Mouse (Mus musculus): Measurements from ENCODE around the gene Slc7a5.

Gene Slc7a5

GRCm38 (mm10) chr8:121936391-121936790, 28.9 kb upstream of the Slc7a5 start:
- no peak for DNase-seq (ENCODE audit: low read depth, low spot score)

GRCm38 (mm10) chr8:121935341-121936294, 28.1 kb upstream of the Slc7a5 start:
- no peak for DNase-seq (ENCODE audit: low read depth, low spot score)

DNA sequence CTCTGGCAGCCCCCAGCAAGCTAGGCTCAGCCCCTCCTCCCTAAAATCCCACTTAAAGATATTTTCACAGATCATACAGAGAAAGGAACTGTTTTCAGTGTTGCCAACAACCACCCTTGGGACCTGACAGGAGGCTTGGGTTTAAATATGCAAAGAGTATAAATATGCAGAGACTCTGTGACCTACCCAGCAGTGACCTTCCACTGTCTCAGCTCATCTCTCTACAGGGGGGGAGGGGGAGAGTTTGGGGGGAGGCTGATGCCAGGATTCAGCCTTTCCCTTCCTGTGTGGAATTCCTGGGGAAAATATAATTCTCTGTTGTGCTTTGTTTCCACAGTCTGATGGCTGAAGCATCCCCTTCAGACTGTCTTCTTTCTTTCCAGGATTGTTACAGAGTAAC, 27.4 kb upstream of the Slc7a5 start:
- no peak for DNase-seq (ENCODE audit: low read depth, low spot score)

DNA sequence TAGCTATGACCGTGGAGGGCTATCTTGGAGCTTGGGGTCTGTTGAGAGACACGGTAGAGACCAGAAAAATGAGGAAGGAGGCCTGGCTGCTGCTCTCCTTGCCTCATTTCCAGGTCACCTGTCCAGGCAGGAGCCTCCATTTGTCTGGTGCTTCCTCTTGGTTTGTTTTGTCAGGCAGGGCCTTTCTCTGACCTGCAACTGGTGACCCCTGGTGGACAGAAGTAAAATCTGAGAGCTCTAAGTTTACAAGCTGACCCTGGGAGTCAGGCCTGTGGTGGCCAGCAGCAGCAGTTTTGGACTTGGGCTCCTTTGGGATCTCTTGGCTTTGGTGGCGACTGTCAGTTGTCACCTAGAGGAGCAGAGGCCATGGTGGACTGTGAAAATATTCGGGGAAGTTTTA, 27.0 kb upstream of the Slc7a5 start:
- DNase-seq (ENCODE audit: low read depth, low spot score), result peak; percentile 45

GRCm38 (mm10) chr8:121932668-121933520, 25.4 kb upstream of the Slc7a5 start:
- DNase-seq (ENCODE audit: low read depth, low spot score), result no peak

GRCm38 (mm10) chr8:121932026-121932667, 24.7 kb upstream of the Slc7a5 start:
- no peak for DNase-seq (ENCODE audit: low read depth, low spot score)

DNA sequence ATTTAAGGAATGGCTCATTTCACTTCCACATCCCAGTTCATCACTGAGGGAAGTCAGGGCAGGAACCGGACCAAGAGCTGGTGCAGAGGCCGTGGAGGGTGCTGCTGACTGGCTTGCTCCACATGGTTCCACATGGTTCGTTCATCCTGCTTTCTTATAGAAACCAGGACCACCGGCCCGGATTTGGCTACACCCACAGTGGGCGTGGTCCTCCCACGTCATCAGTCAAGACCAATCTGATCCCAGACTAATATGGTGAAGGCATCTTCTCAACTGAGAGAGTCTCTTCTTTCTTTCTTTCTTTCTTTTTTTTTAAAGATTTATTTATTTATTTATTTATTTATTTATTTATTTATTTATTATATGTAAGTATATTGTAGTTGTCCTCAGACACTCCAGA, 24.1 kb upstream of the Slc7a5 start:
- no peak for DNase-seq (ENCODE audit: low read depth, low spot score)

- DNase-seq (ENCODE audit: low read depth, low spot score), result no peak
Observed at GRCm38 (mm10) chr8:121930047-121930446, 22.6 kb upstream of the Slc7a5 start.

DNA sequence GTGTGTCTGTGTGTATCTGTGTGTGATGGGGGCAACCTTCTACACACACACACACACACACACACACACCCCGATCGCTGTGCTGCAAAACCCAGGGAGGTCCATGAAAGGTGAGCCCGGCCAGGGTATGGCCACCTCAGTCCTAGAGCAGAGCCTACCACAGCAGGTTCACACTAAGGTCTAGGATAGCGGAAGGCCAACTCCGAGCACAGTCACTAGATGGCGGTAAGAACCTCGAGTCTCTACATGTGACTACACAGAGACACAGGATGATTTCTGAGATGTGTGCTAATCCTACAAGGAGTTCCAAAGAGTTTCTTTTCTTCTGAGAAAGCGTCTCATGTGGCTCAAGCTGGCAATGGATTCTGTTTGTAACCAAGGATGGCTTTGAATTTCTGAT, 19.8 kb upstream of the Slc7a5 start:
- peak; percentile 75 for DNase-seq (ENCODE audit: low read depth, low spot score)

DNA sequence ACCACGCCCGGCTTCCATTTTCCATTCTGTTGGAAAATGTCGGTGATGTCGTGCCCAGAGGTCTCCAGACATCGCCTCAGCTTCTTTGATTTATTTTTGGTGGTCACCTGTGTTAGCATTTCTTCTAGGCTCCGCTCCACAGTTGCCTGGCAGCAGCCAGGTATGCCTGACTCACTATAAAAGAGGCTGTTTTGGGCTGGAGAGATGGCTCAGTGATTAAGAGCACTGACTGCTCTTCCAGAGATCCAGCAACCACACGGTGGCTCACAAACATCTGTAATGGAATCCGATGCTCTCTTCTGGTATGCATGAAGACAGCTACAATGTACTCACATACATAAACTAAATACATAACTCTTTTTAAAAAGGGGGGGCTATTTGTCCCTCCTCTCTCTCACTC, 18.8 kb upstream of the Slc7a5 start:
- no peak for DNase-seq (ENCODE audit: low read depth, low spot score)

GRCm38 (mm10) chr8:121925624-121926023, 18.1 kb upstream of the Slc7a5 start:
- peak; percentile 89 for DNase-seq (ENCODE audit: low read depth, low spot score)

- no peak for DNase-seq (ENCODE audit: low read depth, low spot score)
Observed at GRCm38 (mm10) chr8:121924681-121925080, 17.2 kb upstream of the Slc7a5 start.

GRCm38 (mm10) chr8:121922101-121922500, 14.6 kb upstream of the Slc7a5 start:
- DNase-seq (ENCODE audit: low read depth, low spot score), result no peak

DNA sequence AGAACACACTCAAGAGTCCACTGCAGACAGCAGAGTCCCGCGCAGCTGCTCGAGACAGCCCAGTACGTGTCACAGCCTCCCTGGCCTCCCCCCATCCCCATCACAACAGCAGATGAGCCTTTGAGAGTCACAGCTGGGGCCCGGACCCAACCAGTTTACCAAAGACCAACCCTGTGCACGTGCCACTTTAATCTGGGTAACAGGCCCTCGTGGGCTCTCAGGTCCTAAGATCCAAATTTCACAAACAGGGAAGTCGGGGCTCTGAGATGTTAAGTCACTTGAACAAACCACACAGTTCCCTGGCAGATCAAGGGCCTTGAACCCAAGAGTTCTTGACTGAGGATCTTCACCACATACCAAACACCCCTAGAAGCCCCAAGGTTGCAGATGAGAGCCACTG, 14.1 kb upstream of the Slc7a5 start:
- DNase-seq (ENCODE audit: low read depth, low spot score), result no peak

- no peak for DNase-seq (ENCODE audit: low read depth, low spot score)
Observed at GRCm38 (mm10) chr8:121919731-121920130, 12.2 kb upstream of the Slc7a5 start.

- DNase-seq (ENCODE audit: low read depth, low spot score), result no peak
Observed at GRCm38 (mm10) chr8:121919158-121919557, 11.7 kb upstream of the Slc7a5 start.

DNA sequence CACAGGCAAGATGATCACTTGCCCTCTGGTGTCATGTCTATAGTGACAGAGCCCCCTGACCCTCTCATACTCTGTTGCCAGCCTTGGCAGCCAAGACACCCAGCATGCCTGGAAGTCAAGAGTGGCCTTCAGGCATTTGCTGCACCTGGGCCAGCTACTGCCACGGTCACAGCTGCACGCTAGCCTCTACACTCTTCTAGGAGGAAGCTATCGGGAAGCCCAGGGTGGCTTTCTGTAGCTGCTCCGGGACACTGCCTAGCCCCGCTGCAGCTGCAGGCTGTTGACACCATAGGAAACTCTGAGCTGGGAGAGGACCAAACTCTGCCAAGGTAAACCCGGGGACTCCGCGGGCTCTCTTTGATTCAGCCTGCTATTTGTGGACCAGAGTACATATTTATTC, 5.9 kb upstream of the Slc7a5 start:
- DNase-seq (ENCODE audit: low read depth, low spot score), result no peak

DNA sequence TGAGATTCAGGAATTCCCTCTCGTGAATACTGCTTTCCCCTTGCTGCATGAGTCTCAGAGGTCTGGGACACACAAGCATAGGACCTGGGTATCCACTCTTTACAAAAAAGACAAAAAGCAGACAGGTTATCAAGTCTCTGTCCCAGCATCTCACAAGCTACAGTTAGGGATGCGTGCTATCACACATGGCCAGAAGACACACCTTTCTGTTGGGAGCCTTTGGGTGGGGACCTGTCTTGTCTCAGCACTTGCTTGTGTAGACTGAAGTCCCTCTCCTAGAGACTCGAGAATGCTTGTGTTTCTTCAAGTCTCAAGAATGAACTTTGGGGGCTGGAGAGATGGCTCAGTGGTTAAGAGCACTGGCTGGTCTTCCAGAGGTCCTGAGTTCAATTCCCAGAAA, 5.3 kb upstream of the Slc7a5 start:
- no peak for DNase-seq (ENCODE audit: low read depth, low spot score)

DNA sequence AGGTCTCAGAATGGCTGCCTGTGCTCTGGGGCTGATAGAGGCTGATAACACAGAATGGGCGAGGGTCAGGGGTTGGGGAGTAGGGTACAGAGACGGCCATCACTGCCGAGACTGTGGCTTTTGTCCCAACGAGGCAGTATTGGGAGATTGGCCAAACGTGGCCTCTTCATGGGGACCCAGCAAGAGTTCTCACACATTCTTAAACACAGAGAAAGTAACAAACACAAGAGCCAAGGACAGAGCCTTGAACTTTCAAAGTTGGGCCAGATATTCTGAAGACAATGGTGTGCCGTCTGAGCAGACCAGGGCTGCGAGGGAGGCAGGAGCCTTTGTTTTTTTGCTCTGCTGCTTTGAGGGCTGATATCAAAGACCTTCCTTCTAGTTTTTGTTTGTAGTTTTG, 4.5 kb upstream of the Slc7a5 start:
- DNase-seq (ENCODE audit: low read depth, low spot score), result no peak

- DNase-seq (ENCODE audit: low read depth, low spot score), result no peak
Observed at GRCm38 (mm10) chr8:121911400-121911799, 3.9 kb upstream of the Slc7a5 start.

- DNase-seq (ENCODE audit: low read depth, low spot score), result peak; percentile 90
Observed at GRCm38 (mm10) chr8:121909663-121910062, 2.2 kb upstream of the Slc7a5 start.

- no peak for DNase-seq (ENCODE audit: low read depth, low spot score)
Observed at GRCm38 (mm10) chr8:121909148-121909541, 1.7 kb upstream of the Slc7a5 start.
